8 mouse cellular contexts compared by ENCODE assay signal in the genomic region with DNA sequence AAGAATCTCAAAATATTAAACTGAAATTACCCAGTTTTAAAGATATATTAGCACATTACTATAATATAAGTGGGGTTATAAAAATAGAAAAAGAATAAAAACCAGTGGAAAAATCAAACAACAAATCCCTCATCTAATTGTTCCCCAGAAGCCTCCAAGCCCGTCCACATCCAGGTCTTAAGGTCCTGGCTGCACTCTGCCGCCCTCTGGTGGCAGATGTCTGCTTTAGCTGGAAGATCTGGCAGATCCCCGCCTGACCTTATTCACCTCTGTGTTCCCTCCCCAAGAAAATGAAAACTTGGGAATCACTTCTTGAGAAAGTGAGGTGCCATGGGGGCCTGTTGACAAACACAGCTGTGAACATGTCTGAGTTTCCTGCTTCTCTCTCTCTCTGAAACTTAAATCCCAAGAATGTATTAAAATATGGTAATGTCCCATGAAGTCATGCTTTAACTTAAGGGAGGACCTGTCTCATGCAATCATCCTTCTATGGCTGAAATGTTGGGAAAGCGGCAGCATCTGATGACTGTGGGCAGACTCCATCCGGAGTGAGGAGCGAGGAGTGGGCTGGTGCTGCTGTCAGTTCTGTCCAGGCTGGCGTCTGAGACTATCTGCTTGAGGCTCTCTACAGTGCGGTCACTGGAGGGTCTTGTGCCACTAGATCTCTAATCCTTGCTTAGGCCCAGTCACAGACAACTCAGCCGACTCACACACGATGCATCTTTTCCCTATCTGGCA.
DNase-seq lines count a peak whose midpoint lies in the region; ATAC-seq and TF ChIP-seq lines count a peak whose summit lies in the region.

No protein-coding gene starts in this region.

- H3K4me2 ChIP-seq in CH12.LX (ENCODE audit: insufficient read depth, low read depth, poor library complexity, severe bottlenecking) = no peak overlapping the region
- no peak overlapping the region for H3K4me2 ChIP-seq in hindbrain, postnatal 0 days (ENCODE audit: low read depth, low read length)
- no peak overlapping the region for H3K4me2 ChIP-seq in liver, embryonic 14.5 days (ENCODE audit: low read depth)

- no peak overlapping the region for H3K27ac ChIP-seq in CH12.LX (ENCODE audit: insufficient read depth, low read depth)
- H3K27ac ChIP-seq in hindbrain, postnatal 0 days = 0 out of 2 replicates have a peak overlapping the region, but pooled peaks have one; percentile 27
- H3K27ac ChIP-seq in liver, embryonic 14.5 days = no peak overlapping the region

- no peak overlapping the region for H3K4me3 ChIP-seq in CH12.LX (replicated peaks in 1 of 3; ENCODE audit: low read depth in 2 of 3, low read length in 2 of 3, poor library complexity in 1 of 3)
- no peak overlapping the region for H3K4me3 ChIP-seq in hindbrain, postnatal 0 days (ENCODE audit: low read length)
- no peak overlapping the region for H3K4me3 ChIP-seq in liver, embryonic 14.5 days (ENCODE audit: insufficient read depth in 1 of 2, low read depth in 2 of 2, low read length in 2 of 2)

- no peak for TF ChIP-seq EP300 in CH12.LX (IDR thresholded peaks at IDR 0.05; ENCODE audit: low read length)
- no peak for TF ChIP-seq EP300 in liver, embryonic 14.5 days (IDR thresholded peaks at IDR 0.05; ENCODE audit: low read depth)

- no peak for TF ChIP-seq POLR2A in CH12.LX (IDR thresholded peaks at IDR 0.05; ENCODE audit: low read depth, low read length)

- H3K9ac ChIP-seq in CH12.LX (ENCODE audit: insufficient read depth, low read depth) = no peak overlapping the region
- H3K9ac ChIP-seq in hindbrain, postnatal 0 days (replicated peaks; ENCODE audit: low read length) = no peak overlapping the region
- H3K9ac ChIP-seq in liver, embryonic 14.5 days (replicated peaks) = no peak overlapping the region

- H3K79me2 ChIP-seq in CH12.LX (replicated peaks; ENCODE audit: control insufficient read depth, extremely low read depth, insufficient read depth, poor library complexity, severe bottlenecking) = no peaks in the 10 kb centered on the region

- peaks cover 17 to 23% of the 10 kb centered on the region in 2 experiments for H3K36me3 ChIP-seq in CH12.LX (replicated peaks in 1 of 2; ENCODE audit: control insufficient read depth in 1 of 2, insufficient read depth in 1 of 2, low read length in 1 of 2)
- H3K36me3 ChIP-seq in hindbrain, postnatal 0 days (ENCODE audit: insufficient read depth, low read length) = peaks cover 34% of the 10 kb centered on the region
- no peaks in the 10 kb centered on the region for H3K36me3 ChIP-seq in liver, embryonic 14.5 days (replicated peaks; ENCODE audit: control insufficient read depth, insufficient read depth, low read depth)

- dilution Hi-C loops in CH12.LX (cut with MboI; ENCODE audit: extremely low pct_ligation_motif_present, extremely low pct_unique_long_range_greater_than_20kb, low sequenced_read_pairs) = no loop called here

- TF ChIP-seq CTCF in CH12.LX (conservative IDR thresholded peaks at IDR 0.05 in 1 of 2, IDR thresholded peaks at IDR 0.05 in 1 of 2; ENCODE audit: low read depth in 2 of 2, low read length in 2 of 2) = peak; percentile 68 to 97
- peak; percentile 92 for TF ChIP-seq CTCF in hindbrain, postnatal 0 days (IDR thresholded peaks at IDR 0.05; ENCODE audit: low read depth)
- TF ChIP-seq CTCF in liver, embryonic 14.5 days (IDR thresholded peaks at IDR 0.05; ENCODE audit: low read depth) = peak; percentile 88

- no peak for ATAC-seq in hindbrain, postnatal 0 days
- no peak for ATAC-seq in liver, embryonic 14.5 days (ENCODE audit: insufficient read depth)

- WGBS in hindbrain, postnatal 0 days = 63% methylated on average over 10 of the region's 10 CpGs
- WGBS in liver, embryonic 14.5 days (ENCODE audit: insufficient replicate concordance) = 48% methylated on average over 10 of the region's 10 CpGs

- DNase-seq in 3134 (ENCODE audit: extremely low read depth, insufficient read length, low spot score) (peak; percentile 32), CH12.LX (ENCODE audit: extremely low read depth) (peak; percentile 69)
- DNase-seq in c-Kit-positive CD71-positive TER-119-negative erythroid progenitor cells, embryonic 14.5 days (ENCODE audit: low read depth) = peak; percentile 38
- peak; percentile 71 for DNase-seq in forelimb bud, embryonic 11.5 days (ENCODE audit: low read depth, low spot score)
- DNase-seq in hindbrain, postnatal 0 days (ENCODE audit: low spot score) = peak; percentile 89
- peak; percentile 23 to 28 (median 26) for DNase-seq in liver, embryonic 14.5 days (ENCODE audit: low read depth in 3 of 3, low spot score in 3 of 3)
- DNase-seq in right cerebral cortex, postnatal 14 days = peak; percentile 72
- DNase-seq in urinary bladder, postnatal 10 days (ENCODE audit: low spot score) = peak; percentile 42

- TF ChIP-seq RAD21 in CH12.LX (IDR thresholded peaks at IDR 0.05; ENCODE audit: low read depth, low read length) = peak; percentile 83

- H3K4me1 ChIP-seq in CH12.LX (ENCODE audit: control insufficient read depth in 1 of 2, insufficient read depth in 2 of 2) = no peaks in the 10 kb centered on the region
- no peaks in the 10 kb centered on the region for H3K4me1 ChIP-seq in hindbrain, postnatal 0 days (ENCODE audit: insufficient read depth, low read length)
- no peaks in the 10 kb centered on the region for H3K4me1 ChIP-seq in liver, embryonic 14.5 days (replicated peaks; ENCODE audit: control insufficient read depth in 2 of 2, insufficient read depth in 2 of 2, low read length in 1 of 2)

- H3K27me3 ChIP-seq in CH12.LX (replicated peaks) = no peaks in the 10 kb centered on the region
- no peaks in the 10 kb centered on the region for H3K27me3 ChIP-seq in hindbrain, postnatal 0 days (ENCODE audit: insufficient read depth, low read length)
- no peaks in the 10 kb centered on the region for H3K27me3 ChIP-seq in liver, embryonic 14.5 days (ENCODE audit: control insufficient read depth, insufficient read depth, low read length)

- in situ Hi-C loops in CH12.LX (cut with MboI; ENCODE audit: low pct_ligation_motif_present, low pct_unique_long_range_greater_than_20kb, low sequenced_read_pairs) = loop anchor here (5.0 kb wide), 1 partner anchor 85 kb away; no protein-coding TSS in a partner anchor

- no peaks in the 10 kb centered on the region for H3K9me3 ChIP-seq in CH12.LX (replicated peaks; ENCODE audit: low read length)
- no peaks in the 10 kb centered on the region for H3K9me3 ChIP-seq in hindbrain, postnatal 0 days (ENCODE audit: low read length)
- no peaks in the 10 kb centered on the region for H3K9me3 ChIP-seq in liver, embryonic 14.5 days (ENCODE audit: control insufficient read depth, low read length)

TF ChIP-seq in CH12.LX, 34 proteins besides CTCF, POLR2A, EP300 and RAD21:
- TF ChIP-seq HCFC1 (IDR thresholded peaks at IDR 0.05; ENCODE audit: low read depth, low read length) (no peak), USF2 (conservative IDR thresholded peaks at IDR 0.05; ENCODE audit: low read depth, low read length) (no peak), MEF2A (IDR thresholded peaks at IDR 0.05; ENCODE audit: borderline replicate concordance, low read depth, low read length) (no peak), SMC3 (IDR thresholded peaks at IDR 0.05; ENCODE audit: low read depth, low read length) (peak; percentile 98), ZC3H11A (IDR thresholded peaks at IDR 0.05; ENCODE audit: low read depth, low read length) (peak; percentile 81), MYC (IDR thresholded peaks at IDR 0.05; ENCODE audit: low read depth, low read length) (no peak)
TF ChIP-seq in CH12.LX: peak in this region for 2.

Comparison
In these comparisons a context has a peak if more than half of its experiments do, and no peak if none do; other contexts are left out.
1. DNase-seq: peak in every context shown above with its lines; median percentile 89 in hindbrain, postnatal 0 days; 72 in right cerebral cortex, postnatal 14 days; 71 in forelimb bud, embryonic 11.5 days; 69 in CH12.LX; 42 in urinary bladder, postnatal 10 days; 38 in c-Kit-positive CD71-positive TER-119-negative erythroid progenitor cells, embryonic 14.5 days; 32 in 3134; 26 in liver, embryonic 14.5 days.